Mouse (Mus musculus) neural tube, embryonic 11.5 days (tissue): Measurements from ENCODE around the gene Fbxo3. TPM values are rescaled to one million over a fixed set of nuclear protein-coding genes. Genes with fewer than 3 reads are reported as not detected.
"Not testable (repeated sequence)": the region's sequence is repeated elsewhere in the genome, so short reads cannot be mapped to it uniquely, and the experiment has no call there.

Source experiments
- ATAC-seq: fragments of 200-750 bp; cut with Nextera tagmentation; 2 replicates; pipeline ENCODE4 v1.8.0; 2017; ENCODE audit warnings: moderate number of reproducible peaks, mild to moderate bottlenecking, moderate TSS enrichment, moderate library complexity; ENCODE audit not compliant: insufficient read depth, low FRiP score, low TSS enrichment
- DNase-seq: peaks from one replicate; pipeline ENCODE4 v3.0.0-alpha.2; 2015; ENCODE audit warnings: low spot score
- H3K27ac ChIP-seq: fragments of 300-500 bp; sonication (generic); 2 replicates; pipeline ENCODE4 v1.5.1; 2014; ENCODE audit warnings: low read depth, mild to moderate bottlenecking, low read length
- H3K27me3 ChIP-seq: fragments of 300-500 bp; sonication (generic); 2 replicates; pipeline ENCODE4 v1.6.1; 2014; ENCODE audit warnings: mild to moderate bottlenecking, low read length, mixed read lengths; ENCODE audit not compliant: control insufficient read depth, insufficient read depth
- H3K36me3 ChIP-seq: fragments of 300-500 bp; sonication (generic); 2 replicates; pipeline ENCODE4 v1.6.1; 2014; ENCODE audit warnings: mild to moderate bottlenecking, low read length, moderate library complexity, mixed read lengths; ENCODE audit not compliant: control insufficient read depth, insufficient read depth
- H3K4me1 ChIP-seq: fragments of 300-500 bp; sonication (generic); 2 replicates; pipeline ENCODE4 v1.6.1; 2014; ENCODE audit warnings: low read length, mixed read lengths; ENCODE audit not compliant: control insufficient read depth, insufficient read depth
- H3K4me2 ChIP-seq: fragments of 300-500 bp; sonication (generic); 2 replicates; pipeline ENCODE4 v1.6.1; 2014; ENCODE audit warnings: low read depth, mild to moderate bottlenecking, moderate library complexity
- H3K4me3 ChIP-seq: fragments of 300-500 bp; sonication (generic); 2 replicates; pipeline ENCODE4 v1.5.1; 2014; ENCODE audit warnings: low read depth, low read length
- H3K9ac ChIP-seq: fragments of 300-500 bp; sonication (generic); 2 replicates; pipeline ENCODE4 v1.6.1; 2014; ENCODE audit warnings: mild to moderate bottlenecking, low read length
- H3K9me3 ChIP-seq: fragments of 300-500 bp; sonication (generic); 2 replicates; pipeline ENCODE4 v1.6.1; 2016; ENCODE audit warnings: low read length; ENCODE audit not compliant: control insufficient read depth
- WGBS: fragments of 180-500 bp; shearing (Covaris S2); extraction: QIAGEN DNeasy Blood & Tissue Kit; methylation state at CpG from one replicate; pipeline ENCODE4 v1.1.7; 2014; 5-methylcytosine and 5-hydroxymethylcytosine counted together
- polyA plus RNA-seq: library from polyadenylated mRNA; unstranded; fragments of >200 nt; fragmentation: Nextera tagmentation; extraction: Ambion mirVana; gene quantifications from 2 replicates; pipeline ENCODE4 v1.2.1, GENCODE M21; 2014

Fbxo3 gene
- polyA plus RNA-seq, 1 experiment from 2014 or later: 57.7 TPM

- Histone ChIP-seq H3K4me2 (no peak overlapping the region), H3K9ac (no peak overlapping the region), H3K36me3 (peaks cover 8% of the 10 kb centered on the region; the same call in 1 of the 2 replicates), H3K27ac (no peak overlapping the region), H3K4me1 (no peaks in the 10 kb centered on the region), H3K9me3 (no peaks in the 10 kb centered on the region), H3K4me3 (no peak overlapping the region), H3K27me3 (no peaks in the 10 kb centered on the region)
- WGBS: 50% methylated on average over 4 of the region's 5 CpGs
- DNase-seq (no peak), ATAC-seq (no peak)
Measured at GRCm38 (mm10) chr2:104043624-104044478, 16.3 kb downstream of the Fbxo3 start.

DNA sequence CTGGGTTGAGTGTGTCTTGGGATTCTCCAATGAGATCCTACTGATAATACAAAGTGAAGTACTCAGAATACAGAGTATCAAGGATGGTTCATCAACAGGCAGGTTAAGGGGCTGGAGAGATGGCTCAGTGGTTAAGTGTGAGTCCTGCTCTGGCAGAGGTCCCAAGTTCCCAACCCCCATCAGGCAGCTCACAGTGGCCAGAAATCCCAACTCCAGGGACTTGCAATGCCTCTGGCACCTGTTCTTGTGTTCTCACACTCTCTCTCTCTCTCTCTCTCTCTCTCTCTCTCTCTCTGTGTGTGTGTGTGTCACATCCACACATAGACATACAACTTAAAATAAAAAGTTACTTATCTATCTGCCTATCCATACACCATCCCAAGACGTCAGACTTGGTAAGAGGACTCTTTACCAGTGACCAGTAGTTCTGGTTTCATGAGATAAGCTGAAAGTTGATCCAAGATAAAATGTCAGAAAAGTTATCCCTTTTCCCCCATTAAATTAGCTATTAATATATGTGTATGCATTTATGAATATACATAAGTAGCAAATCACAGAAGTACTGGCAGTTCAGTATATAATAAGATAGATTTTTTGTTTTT is 17.1 kb downstream of the Fbxo3 start:
- H3K27ac ChIP-seq: no peak overlapping the region
- no peak overlapping the region for H3K4me2 ChIP-seq
- H3K9me3 ChIP-seq: no peaks in the 10 kb centered on the region
- WGBS: 79% methylated on average over 1 of the region's 1 CpGs
- no peak for DNase-seq
- peaks cover 8% of the 10 kb centered on the region; the same call in 1 of the 2 replicates for H3K36me3 ChIP-seq
- H3K27me3 ChIP-seq: no peaks in the 10 kb centered on the region
- H3K9ac ChIP-seq: no peak overlapping the region
- H3K4me1 ChIP-seq: no peaks in the 10 kb centered on the region
- H3K4me3 ChIP-seq: no peak overlapping the region
- no peak for ATAC-seq

GRCm38 (mm10) chr2:104058381-104058780 is 30.9 kb downstream of the Fbxo3 start:
- WGBS: 86% methylated on average over 1 of the region's 1 CpGs
- H3K9ac ChIP-seq: no peak overlapping the region
- no peak overlapping the region for H3K4me2 ChIP-seq
- ATAC-seq: no peak
- no peak overlapping the region for H3K4me3 ChIP-seq
- H3K4me1 ChIP-seq: no peaks in the 10 kb centered on the region
- H3K27me3 ChIP-seq: no peaks in the 10 kb centered on the region
- no peak overlapping the region for H3K27ac ChIP-seq
- peaks cover 10% of the 10 kb centered on the region for H3K36me3 ChIP-seq
- no peaks in the 10 kb centered on the region for H3K9me3 ChIP-seq
- DNase-seq: no peak

DNA sequence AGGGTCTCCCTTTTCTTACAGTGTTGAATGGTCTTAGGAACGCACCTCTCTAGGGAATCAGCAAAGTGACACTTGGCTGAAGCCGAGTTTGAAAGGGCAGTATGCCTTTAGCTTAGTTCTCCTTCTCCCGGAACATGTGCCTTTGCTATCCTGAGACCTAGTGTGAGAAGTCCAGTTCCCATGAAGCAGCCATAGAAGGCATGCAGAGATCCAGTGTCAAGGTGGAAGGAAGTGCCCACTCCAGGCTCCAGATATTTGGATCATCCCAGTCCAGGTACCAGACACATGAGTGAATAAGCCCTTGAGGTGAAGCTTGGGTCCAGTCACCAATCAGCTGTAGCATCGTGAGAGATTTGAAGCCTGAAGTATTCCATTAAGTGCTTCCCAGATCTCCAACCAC is 31.4 kb downstream of the Fbxo3 start:
- no peaks in the 10 kb centered on the region for H3K9me3 ChIP-seq
- no peak overlapping the region for H3K9ac ChIP-seq
- no peak overlapping the region for H3K4me2 ChIP-seq
- H3K27ac ChIP-seq: no peak overlapping the region
- H3K27me3 ChIP-seq: no peaks in the 10 kb centered on the region
- WGBS: 90% methylated on average over 4 of the region's 4 CpGs
- peaks cover 10% of the 10 kb centered on the region for H3K36me3 ChIP-seq
- no peak overlapping the region for H3K4me3 ChIP-seq
- no peak for DNase-seq
- no peaks in the 10 kb centered on the region for H3K4me1 ChIP-seq
- ATAC-seq: no peak

DNA sequence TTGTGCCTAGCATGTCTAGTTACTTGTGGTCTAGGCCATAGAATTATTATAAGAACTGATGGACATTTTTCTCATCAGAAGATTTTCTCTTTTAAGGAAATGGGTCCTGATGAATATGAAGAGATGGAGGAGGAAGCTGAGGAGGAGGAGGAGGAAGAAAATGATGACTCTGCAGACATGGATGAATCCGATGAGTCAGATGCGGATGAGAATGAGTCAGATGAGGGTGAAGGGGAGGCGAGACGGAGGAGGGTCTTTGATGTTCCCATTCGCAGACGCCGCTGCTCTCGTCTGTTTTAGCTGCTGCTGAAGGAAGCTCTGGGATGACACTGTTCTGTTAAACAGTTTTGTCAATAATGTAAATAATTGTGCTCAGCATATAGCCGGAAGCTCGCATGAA is 32.3 kb downstream of the Fbxo3 start:
- Histone ChIP-seq H3K4me1 (no peaks in the 10 kb centered on the region), H3K27ac (no peak overlapping the region), H3K4me3 (no peak overlapping the region), H3K4me2 (no peak overlapping the region), H3K36me3 (peaks cover 6% of the 10 kb centered on the region; the same call in 1 of the 2 replicates), H3K27me3 (no peaks in the 10 kb centered on the region), H3K9ac (no peak overlapping the region), H3K9me3 (no peaks in the 10 kb centered on the region)
- WGBS: 69% methylated on average over 10 of the region's 10 CpGs
- DNase-seq: no peak
- ATAC-seq: no peak

DNA sequence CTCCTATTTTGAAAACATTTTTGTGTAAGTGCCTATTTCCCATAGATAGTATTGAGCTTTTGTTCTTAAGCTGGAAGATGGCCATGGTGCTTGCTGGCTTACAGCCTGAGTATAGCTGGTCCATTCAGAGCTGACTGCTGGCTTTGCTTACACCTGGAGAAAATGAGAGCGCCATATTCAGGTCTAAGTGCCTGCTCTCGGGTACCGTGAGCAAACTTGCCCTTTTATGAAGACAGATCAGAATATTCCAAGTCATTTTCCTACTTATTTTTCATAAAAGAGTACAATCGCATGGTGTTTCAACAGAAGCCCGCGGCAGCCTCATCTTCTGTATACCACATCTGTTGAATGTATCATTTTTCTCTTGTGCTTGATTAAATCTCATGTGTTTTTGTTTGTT is 33.5 kb downstream of the Fbxo3 start:
- H3K9me3 ChIP-seq: no peaks in the 10 kb centered on the region
- no peak overlapping the region for H3K4me2 ChIP-seq
- no peak overlapping the region for H3K4me3 ChIP-seq
- ATAC-seq: no peak
- 96% methylated on average over 6 of the region's 6 CpGs for WGBS
- no peak overlapping the region for H3K9ac ChIP-seq
- no peak for DNase-seq
- no peaks in the 10 kb centered on the region for H3K4me1 ChIP-seq
- H3K27ac ChIP-seq: no peak overlapping the region
- H3K36me3 ChIP-seq: peaks cover 2% of the 10 kb centered on the region; the same call in 1 of the 2 replicates
- H3K27me3 ChIP-seq: no peaks in the 10 kb centered on the region

- Histone ChIP-seq H3K4me2 (no peak overlapping the region), H3K4me1 (no peaks in the 10 kb centered on the region), H3K4me3 (no peak overlapping the region), H3K9me3 (no peaks in the 10 kb centered on the region), H3K9ac (no peak overlapping the region), H3K36me3 (peaks cover 2% of the 10 kb centered on the region; the same call in 1 of the 2 replicates), H3K27ac (no peak overlapping the region), H3K27me3 (no peaks in the 10 kb centered on the region)
- DNase-seq (no peak), ATAC-seq (no peak)
Measured at GRCm38 (mm10) chr2:104062665-104063064, 35.1 kb downstream of the Fbxo3 start.

DNA sequence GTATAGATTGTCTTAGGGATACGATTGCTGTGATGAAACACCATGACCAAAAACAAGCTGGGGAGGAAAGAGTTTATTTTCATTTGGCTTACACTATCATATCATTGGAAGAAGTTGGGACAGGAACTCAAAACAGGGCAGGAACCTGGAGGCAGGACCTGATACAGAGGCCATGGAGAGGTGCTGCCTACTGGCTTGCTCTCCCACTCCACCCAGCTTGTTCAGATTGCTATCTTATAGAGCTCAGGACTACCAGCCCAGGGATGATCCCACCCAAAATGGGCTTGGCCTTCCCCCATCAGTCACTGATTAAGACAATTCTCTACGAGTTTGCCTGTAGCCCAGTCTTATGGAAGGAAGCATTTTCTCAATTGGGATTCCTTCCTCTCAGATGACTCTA is 36.6 kb downstream of the Fbxo3 start:
- Histone ChIP-seq H3K4me2 (no peak overlapping the region), H3K4me1 (no peaks in the 10 kb centered on the region), H3K9me3 (no peaks in the 10 kb centered on the region), H3K36me3 (peaks cover 2% of the 10 kb centered on the region; the same call in 1 of the 2 replicates), H3K27me3 (no peaks in the 10 kb centered on the region), H3K4me3 (no peak overlapping the region), H3K9ac (no peak overlapping the region), H3K27ac (no peak overlapping the region)
- ATAC-seq (no peak), DNase-seq (no peak)
- 79% methylated on average over 2 of the region's 2 CpGs for WGBS

- not testable (repeated sequence) for H3K9ac ChIP-seq, ATAC-seq, H3K36me3 ChIP-seq, DNase-seq, H3K4me1 ChIP-seq, H3K27ac ChIP-seq, H3K9me3 ChIP-seq, H3K4me3 ChIP-seq, H3K27me3 ChIP-seq, H3K4me2 ChIP-seq
- WGBS: 89% methylated on average over 5 of the region's 6 CpGs
Measured at GRCm38 (mm10) chr2:104065526-104065925, 38.0 kb downstream of the Fbxo3 start, which contains the start of gene Gm10912. Gene Gm10912, plus strand, starts transcription at chr2:104065826.
